Mouse (Mus musculus) embryo, embryonic 10 days (tissue): ENCODE data around the gene Clcnka.

Source experiments
- DNase-seq: peaks from one replicate; pipeline ENCODE4 v3.0.0-alpha.2; 2015; ENCODE audit warnings: low spot score

Gene Clcnka

DNA sequence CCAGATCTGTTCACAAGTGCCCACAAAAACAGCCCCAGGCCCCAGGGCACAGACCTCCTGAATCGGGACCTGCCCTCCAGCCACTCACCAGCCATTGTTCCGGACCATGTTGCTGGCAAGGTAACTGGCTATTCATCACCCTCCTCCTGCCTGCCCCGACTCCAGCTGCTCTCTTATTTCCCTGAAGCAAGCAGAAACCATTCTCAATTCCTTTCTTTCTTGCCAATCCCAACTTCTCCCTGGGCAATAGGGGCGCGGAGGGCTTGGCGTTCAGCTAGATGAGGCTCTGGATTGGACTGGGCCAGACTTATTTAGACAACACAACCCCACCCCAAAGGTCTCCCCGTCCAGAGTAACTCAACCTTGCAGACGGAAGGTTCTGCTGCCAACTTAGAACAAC lies 18.9 kb downstream of the Clcnka start:
- no peak for DNase-seq

DNA sequence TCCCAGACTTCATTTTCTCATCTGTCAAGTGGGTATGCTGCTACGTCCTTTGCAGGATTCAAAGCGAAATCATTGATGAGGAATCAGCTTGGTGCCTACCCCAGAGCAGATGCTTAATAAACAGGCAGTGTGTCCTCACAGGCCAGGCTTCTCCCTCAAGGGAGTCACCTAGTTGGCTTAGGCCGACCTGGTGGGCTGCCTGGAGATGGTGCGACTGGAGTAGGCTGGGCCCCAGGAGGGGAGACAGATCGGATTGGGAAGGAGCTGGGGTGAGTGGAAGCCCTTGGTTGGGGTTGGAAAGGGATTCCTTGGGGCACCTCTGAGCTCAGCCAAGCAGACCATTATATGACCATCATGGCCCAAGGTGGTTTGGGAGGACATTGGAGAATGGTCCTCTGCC lies 26.1 kb downstream of the Clcnka start:
- no peak for DNase-seq

DNA sequence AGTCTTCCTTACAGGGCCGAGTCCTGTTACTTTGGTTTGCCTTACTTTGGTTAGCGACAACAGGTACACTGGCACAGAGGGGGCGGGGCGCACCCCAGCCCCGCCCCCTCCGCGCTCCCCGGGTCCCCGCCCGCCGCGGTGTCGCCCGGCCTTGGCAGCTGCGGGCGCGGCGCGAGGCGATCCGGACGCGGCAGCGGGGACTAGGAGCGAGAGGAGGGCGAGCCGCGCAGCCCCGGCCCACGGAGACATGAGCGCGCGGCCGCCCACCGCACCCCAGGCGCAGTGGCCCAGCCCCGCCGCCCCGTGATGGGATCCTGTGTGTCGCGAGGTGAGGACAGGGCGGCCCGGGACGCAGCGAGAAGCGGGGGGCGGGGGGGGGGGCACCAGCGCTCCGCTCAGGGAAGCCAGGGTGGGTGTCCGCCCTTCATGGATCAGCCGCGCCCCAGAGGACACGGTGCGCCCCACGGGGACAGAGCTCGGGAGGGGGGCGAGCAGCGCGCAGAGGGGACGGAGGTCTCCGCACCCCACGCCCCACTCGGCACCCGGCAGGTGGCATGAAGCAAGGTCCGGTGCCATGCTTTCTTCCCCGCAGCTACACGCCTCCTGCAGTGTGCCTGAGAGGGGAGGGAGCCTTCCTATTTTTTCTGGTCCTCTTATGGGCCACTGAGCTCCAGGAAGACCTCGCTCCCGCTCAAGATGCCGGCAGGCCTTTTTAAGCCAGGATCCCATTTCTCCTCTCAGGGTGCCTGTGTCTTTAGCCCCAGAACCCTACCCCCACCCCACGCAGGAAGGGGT lies 30.3 kb downstream of the Clcnka start, which contains the start of gene Fam131c:
Gene Fam131c (plus strand): TSS at position 224 of the 795 bp plus-strand sequence.
- peak; percentile 42 for DNase-seq

DNA sequence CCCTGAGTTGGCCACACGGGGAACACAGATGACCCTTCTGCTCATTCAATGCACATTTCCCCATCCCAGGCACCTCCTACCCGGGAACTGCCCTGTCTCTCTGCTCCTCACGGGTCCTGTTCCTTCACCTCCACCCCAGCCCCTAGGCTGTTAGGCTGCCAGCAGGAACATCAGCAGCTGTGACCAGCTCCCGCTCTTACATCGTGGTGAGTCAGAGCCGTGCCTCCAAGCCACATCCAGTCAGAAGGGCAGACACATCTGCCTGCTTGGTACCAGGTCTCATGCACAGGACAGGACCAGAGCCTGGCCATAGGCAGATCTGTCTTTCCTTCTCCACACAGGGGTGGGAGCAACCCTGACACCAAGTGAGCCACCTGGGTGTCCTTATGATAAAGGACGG lies 32.6 kb downstream of the Clcnka start:
- no peak for DNase-seq

DNA sequence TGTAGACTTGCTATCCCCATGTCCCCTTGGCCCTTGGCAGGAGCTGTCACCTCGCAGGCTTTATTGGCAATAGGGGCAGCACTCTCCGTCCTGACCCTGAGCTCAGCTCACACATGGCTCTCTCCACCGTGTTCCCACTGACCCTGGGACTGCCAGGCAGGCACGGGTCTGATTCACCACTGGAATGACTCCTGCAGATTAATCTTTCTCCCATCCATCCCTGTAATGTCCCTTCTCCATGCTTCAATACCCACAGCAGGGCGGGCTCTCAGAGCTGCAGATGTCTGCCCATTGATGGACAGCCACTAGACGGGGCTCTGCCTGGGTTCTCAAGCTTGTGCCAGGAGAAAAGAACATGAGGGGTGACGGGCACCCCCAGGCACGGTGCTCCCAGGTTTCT lies 33.4 kb downstream of the Clcnka start:
- no peak for DNase-seq

DNA sequence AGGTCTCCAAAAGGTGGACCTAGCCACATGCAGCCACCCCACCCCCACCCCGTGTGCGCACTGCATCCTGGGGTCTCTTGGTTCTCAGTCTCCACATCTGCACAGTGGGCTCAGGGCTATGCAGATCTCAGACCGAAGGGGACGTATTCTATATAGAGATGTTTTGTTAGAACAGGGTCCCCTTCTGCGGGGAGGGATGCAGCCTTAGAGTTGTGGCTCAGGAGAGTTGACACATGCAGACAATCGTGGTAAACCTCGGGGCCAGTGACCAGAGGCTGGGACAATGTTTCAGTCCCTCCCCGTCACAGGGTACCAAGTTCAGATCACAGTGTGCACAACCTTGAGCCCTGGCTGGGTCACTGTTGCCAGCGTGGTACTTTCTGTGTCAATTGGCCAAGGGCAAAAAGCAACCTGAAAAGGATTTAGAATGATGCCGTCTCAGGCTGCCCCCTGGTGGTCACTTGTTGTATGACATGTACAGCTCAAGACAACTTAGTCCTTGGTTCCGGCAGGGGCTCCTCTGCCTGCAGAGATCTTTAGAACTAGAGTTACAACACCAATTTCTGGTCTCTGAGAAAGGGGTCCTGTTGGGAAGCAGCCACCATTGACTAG lies 35.5 kb downstream of the Clcnka start:
- peak; percentile 92 for DNase-seq

DNA sequence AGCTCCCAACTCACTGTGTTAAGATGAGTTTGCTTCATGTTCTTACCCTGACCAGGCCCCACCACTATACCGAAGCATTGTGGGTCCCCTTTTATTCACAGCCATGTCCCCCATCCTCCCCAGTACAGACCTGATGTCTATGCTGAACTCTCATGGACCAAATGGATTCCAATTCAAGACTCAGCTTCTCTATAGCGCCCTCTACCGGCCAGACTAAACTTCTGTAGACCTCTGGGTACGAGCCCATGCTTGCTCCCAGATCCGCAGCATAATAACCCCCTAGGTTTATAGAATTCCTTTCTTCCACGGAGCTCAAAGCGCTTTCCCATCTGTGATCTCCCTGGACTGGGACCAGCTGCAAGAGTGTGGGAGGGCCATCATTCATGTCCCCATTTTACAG lies 37.7 kb downstream of the Clcnka start:
- peak; percentile 76 for DNase-seq

DNA sequence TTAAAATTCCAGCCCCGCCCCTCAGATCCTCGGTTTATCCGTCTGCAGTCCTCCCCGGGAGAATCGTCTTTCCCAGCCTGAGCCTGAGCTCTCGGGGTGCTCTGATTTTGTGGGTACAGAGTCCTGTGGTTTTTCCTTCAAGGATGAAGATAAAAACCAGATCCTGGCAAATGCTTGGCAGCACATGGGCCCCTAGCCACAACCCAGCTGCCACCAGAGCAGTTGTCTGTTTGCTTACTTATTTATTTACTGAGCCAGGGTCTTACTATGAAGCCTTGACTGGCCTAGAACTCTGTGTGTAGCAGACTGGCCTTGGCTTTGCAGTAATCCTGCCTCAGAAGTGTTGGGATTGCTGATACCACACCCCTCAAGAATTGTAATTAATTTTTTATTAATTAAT lies 39.3 kb downstream of the Clcnka start:
- DNase-seq, result no peak

DNA sequence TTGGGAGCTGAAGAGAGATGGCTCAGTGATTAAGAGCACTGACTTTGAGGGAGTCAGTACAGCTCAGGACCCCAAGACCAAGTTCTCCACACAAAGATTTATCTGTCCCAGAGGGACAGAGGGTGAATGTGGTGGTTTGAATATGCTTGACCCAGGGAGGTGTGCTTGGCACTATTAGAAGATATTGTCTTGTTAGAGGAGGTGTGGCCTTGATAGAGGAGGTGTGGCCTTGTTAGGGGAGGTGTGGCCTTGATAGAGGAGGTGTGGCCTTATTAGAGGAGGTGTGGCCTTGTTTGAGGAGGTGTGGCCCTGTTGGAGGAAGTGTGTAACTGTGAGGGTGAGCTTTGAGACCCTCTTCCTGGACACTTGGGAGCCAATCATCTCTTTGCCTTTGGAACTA lies 40.7 kb downstream of the Clcnka start:
- no peak for DNase-seq

DNA sequence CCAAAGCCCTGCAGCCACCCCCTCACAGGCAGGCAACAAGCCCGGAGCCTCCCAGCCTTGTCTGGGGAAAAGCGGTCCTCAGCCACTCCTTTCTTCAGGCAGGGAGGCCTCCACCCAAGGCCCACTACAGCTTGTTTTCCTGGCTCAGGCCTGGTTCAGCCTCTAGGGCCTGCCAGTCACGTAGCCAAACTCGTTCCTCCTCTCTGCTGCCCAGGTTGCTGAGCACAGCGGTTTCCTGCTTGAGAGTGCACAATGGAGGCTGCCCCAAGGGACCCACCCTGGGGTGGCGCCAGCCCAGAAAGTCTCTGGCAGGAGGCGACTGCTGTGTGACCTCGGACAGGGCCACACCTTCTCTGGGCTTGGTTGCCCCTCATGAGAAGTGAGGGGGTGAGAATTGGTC lies 44.7 kb downstream of the Clcnka start:
- no peak for DNase-seq

DNA sequence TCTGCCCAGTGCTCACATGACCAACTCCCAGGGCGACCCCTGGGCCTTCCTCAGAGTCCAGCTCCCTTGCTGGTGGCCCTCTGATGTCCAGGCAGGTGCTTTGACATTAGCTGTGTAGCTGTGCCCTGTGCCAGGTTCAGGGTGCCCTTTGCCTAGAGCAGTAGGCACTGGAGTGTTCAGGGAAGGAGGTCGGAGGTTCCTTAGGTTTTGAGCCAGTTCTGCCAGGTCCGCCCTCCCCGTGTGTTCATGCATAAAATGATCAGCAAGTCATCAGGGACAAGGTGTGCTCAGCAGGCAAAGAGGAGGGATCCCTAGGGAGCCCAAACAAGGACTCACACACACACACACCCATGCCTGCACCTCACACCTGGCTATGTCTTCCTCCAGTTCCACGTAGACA lies 45.5 kb downstream of the Clcnka start:
- DNase-seq, result no peak

DNA sequence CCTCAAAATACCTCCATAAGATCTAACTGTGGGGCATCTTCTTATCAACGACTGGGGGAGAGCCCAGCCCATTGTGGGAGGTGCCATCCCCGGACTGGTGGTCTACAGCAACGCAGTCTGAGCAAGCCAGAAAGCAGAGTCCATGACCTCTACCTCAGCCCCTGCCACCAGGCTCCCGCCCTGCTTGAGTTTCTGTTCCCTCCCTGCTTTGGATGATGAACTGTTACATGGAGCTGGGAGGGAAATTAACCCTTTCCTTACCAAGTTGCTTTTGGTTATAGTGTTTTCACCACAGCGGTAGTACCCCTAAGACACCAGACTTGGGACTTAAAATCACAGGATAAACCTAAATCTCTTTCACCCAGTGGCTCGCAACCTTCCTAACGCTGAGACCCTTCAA lies 46.6 kb downstream of the Clcnka start:
- DNase-seq, result no peak

DNA sequence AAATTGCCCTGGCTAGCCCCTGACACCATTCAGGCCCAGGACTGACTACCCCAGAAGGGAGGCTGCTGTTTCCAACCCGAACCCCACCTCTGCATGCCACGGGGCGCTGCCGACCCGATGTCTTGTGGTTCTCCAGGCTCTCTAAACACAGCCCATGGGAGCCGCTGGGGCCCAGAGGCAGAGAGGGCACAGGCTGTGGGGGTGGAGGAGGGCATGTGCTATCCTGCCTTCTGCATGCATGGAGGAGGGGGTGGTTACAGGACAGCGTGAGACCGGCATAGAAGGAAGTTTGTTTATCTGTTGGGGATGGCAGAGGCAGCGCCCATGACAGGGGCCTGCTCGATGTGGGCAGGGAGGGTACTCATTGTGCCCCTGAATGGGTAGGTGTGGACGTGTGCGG lies 48.5 kb downstream of the Clcnka start:
- no peak for DNase-seq

DNA sequence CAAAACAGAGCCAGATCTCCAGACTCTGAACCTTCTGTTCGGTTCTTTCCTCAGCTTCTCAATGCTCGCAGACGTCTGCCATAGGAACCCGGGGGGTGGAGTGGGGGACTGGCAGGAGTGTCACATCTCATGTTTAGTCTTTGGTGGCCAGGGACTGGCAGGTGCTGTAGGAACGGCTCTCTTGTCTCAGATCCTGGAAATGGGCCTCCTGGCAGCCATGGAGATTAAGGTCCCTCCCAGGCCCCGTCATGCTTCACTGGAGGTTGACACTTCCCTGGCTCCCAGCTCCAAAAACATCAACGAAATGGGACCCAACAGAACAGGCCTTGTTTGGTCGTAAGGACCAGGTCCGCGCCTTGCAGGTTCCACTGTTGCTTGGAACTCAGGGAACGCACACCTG lies 49.9 kb downstream of the Clcnka start:
- DNase-seq, result no peak

DNA sequence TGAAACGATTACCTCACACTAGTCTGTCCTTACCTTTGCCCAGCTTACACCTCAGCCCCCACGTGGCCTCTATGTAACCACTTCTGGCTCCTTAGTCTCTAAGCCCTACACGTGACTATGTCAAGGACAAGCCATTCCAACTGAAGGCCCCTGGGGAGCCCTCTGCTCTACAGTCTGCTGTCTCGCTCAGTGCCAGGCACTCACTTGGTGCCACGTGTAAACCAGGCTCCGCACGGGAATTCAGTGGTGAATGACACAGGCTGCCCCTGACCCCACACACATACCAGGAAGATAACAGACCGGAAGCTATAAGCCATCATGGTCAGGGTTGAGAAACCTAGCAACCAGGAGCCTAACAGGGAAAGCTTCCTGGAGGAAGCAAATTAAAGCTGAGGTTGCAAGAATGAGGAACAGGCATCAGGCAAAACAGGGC lies 51.1 kb downstream of the Clcnka start:
- DNase-seq, result no peak

DNA sequence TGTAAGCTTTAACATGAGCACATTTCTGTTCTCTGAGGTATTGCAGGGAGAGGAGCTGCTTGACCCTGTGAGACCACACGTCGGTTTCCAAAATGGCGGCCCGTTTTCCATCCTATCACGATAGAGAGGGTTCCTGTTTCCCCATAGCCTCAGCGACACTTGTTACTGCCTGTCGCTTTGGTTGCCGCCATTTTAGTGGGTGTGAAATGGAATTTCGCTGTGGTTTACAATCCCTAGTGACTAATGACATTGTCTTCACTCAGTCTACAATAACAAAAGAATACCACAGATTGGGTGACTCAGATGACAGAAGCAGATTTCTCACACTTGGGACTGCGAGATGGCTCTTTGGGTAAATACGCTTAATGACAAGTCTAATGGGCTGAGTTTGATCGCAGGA lies 53.3 kb downstream of the Clcnka start:
- DNase-seq, result no peak

DNA sequence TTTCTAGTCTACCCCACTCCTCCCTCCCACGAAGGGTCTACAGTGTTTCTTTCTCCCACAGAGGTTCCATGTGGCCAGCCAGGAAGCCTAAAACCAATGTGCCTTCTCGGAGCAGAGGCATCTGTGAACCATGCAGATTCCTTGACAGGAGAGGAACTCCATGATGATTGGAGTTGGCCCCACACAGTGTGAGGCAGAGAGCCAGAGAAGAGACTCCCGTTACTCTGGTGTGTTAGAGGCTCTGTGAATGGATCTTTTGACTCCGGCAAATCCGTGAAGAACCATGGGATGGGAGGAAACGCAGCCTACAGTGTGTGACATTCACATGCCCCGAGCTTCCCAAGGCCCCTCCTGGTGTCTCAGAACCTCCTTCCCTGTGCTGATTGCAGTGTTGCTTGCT lies 55.0 kb downstream of the Clcnka start:
- DNase-seq, result no peak

DNA sequence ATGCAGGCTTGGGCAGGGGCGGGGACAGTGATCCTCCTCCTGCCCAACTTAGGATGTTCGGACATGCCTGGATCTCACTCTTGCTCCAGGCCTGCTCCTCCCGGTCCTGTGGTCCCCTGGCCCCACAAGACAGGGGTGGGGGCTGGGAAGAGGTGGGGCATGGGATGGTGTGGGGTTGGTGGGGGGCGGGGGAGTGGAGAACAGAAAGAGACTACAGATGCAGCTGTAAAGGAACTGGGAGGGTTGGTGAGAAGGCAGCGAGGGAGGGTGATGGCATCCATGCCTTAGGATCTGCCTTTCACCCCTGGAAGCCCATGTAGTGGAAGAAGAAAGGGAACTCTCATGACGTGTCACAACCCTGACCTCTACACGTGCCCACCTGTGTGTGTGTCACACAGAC lies 57.0 kb downstream of the Clcnka start:
- no peak for DNase-seq

DNA sequence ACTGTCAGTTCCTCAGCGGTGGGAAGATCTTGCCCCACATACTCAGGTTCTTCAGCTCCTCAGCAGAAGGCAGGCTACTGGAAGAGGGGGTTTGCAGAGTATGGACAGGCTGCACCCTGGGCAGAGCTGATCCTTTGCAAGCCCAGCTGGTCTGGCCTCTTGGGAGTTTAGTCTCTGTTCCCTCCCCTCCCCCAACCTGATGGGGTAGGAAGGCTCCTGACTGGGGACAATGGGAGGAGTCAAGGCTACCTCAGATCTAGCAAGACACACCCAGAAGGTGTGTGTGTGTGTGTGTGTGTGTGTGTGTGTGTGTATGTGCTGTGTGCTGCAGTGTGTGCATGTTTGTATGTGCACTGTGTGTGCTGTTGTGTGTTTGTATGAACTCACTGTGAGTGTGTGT lies 59.7 kb downstream of the Clcnka start:
- DNase-seq, result peak; percentile 54

DNA sequence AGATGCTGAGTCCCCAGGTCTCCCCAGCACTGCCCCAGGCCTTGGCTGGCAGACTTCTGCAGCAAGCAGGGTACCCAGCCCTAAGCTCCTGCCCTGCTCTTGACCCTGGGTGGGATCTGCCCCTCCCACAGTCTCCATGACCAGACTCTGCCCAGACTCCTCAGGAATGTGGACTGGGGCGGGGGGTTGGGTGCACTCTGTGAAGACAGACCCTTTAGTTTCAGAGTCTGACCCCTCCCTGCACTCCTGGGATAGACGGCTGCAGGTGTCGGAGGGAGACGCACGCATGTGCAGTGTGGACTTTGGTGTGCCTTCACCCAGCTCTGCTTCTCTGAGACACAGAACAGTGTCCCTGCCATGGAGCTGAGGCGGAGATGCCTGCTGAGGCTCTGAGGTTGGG lies 60.5 kb downstream of the Clcnka start:
- DNase-seq, result peak; percentile 36

DNA sequence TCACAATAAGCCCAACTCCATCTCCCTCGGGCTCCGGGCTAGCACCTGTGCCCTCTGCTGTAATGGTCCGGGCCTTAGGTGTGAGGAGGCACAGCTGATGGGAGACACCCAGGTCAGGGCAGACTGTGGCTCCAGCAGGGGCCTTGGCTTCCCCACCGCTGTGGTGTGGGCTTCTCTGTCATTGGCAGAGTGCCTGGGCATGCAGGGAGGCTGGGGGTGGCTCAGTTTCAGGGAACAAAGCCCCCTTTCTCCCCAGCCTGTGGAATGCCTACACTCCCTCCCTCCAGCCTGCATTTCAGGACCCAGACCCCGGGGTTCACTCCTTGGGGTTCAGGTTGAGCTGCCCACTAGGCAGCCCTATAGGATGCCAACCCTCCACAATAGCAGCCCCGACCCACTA lies 62.3 kb downstream of the Clcnka start:
- DNase-seq, result no peak

DNA sequence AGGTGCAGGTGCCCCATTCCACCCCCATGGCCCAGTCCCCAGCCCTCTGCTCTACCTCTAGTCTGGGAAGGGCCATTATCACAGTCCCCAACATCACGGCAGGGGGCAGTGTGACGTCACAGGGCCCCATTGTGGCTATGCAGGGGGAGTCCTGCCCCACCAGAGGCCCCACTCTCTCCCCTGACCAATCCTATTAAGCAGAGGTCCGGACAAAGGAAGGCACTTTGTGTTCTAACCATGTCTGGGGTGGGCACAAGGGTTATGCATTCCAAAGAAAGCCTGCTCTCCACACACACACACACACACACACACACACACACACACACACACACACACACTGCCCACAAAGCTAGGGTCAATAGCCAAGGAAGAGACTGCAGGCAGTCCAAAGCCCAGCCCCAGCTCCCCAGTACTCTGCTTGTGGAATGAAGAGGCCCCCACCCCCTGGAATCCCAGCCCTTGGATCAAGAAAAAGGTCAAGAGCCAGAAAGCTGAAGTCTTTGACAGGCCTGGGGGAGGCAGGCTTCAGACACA lies 63.2 kb downstream of the Clcnka start:
- peak; percentile 76 for DNase-seq

DNA sequence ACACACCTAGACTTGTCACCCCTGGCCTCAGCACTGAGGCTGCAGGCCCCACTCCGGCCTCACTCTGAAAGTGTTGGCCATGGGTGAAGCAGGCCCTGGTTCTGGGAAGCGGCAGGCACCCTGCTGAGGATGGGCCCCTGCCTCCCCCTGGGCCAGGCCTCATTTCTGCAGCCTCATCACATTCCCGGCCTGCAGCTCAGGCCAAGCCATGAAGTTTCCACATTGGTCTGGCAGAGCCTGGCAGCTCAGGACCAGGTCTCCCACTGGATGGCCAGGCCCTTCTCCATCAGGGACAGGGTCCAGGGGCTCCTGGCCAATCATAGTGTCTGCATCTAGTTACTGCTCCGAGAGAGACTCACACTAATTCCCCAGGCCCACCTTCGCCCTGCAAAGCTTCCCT lies 63.8 kb downstream of the Clcnka start:
- DNase-seq, result no peak
